Mouse (Mus musculus) heart, embryonic 16.5 days (tissue): ENCODE measurements around the gene Rnf41. TPM values are rescaled to one million over a fixed set of nuclear protein-coding genes. Genes with fewer than 3 reads are reported as not detected.

Experiments used
- ATAC-seq: fragments of 200-750 bp; cut with Nextera tagmentation; replicated peaks from 2 replicates; pipeline ENCODE4 v1.8.0; 2017; ENCODE audit warnings: moderate number of reproducible peaks; ENCODE audit not compliant: insufficient read depth, low FRiP score; ENCODE audit errors: extremely low read depth
- H3K27ac ChIP-seq: fragments of 300-500 bp; sonication (generic); 2 replicates; pipeline ENCODE4 v1.5.1; 2014; ENCODE audit warnings: mild to moderate bottlenecking, low read length, control low read depth, moderate library complexity
- H3K27me3 ChIP-seq: fragments of 300-500 bp; sonication (generic); 2 replicates; pipeline ENCODE4 v1.6.1; 2014; ENCODE audit warnings: low read length, mixed read lengths; ENCODE audit not compliant: control insufficient read depth, insufficient read depth
- H3K36me3 ChIP-seq: fragments of 300-500 bp; sonication (generic); 2 replicates; pipeline ENCODE4 v1.6.1; 2014; ENCODE audit not compliant: control insufficient read depth, insufficient read depth
- H3K4me1 ChIP-seq: fragments of 300-500 bp; sonication (generic); 2 replicates; pipeline ENCODE4 v1.6.1; 2014; ENCODE audit warnings: low read length, mixed read lengths; ENCODE audit not compliant: control insufficient read depth, insufficient read depth
- H3K4me2 ChIP-seq: fragments of 300-500 bp; sonication (generic); 2 replicates; pipeline ENCODE4 v1.6.1; 2014; ENCODE audit warnings: low read depth, mild to moderate bottlenecking, control low read depth, low read length
- H3K4me3 ChIP-seq: fragments of 300-500 bp; sonication (generic); 2 replicates; pipeline ENCODE4 v1.5.1; 2014; ENCODE audit warnings: mild to moderate bottlenecking, control low read depth, low read length
- H3K9ac ChIP-seq: fragments of 300-500 bp; sonication (generic); 2 replicates; pipeline ENCODE4 v1.6.1; 2014; ENCODE audit warnings: low read length, control low read depth
- H3K9me3 ChIP-seq: fragments of 300-500 bp; sonication (generic); replicated peaks from 2 replicates; pipeline ENCODE4 v1.6.1; 2016; ENCODE audit warnings: low read length; ENCODE audit not compliant: control insufficient read depth
- WGBS: fragments of 180-500 bp; shearing (Covaris S2); extraction: QIAGEN DNeasy Blood & Tissue Kit; methylation state at CpG from one replicate; pipeline ENCODE4 v1.1.7; 2014; 5-methylcytosine and 5-hydroxymethylcytosine counted together
- polyA plus RNA-seq: library from polyadenylated mRNA; unstranded; fragments of >200 nt; fragmentation: Nextera tagmentation; extraction: Ambion mirVana; gene quantifications from 2 replicates; pipeline ENCODE4 v1.2.1, GENCODE M21; 2015

Gene Rnf41
- polyA plus RNA-seq, 1 experiment from 2014 or later, result 29.9 TPM

- Histone ChIP-seq H3K4me1 (peaks cover 11% of the 10 kb centered on the region), H3K36me3 (peaks cover 15% of the 10 kb centered on the region), H3K27ac (peak within 1 kb of the TSS; percentile 96), H3K9ac (peak within 1 kb of the TSS; percentile 91), H3K4me3 (peak within 1 kb of the TSS; percentile 73), H3K27me3 (no peaks in the 10 kb centered on the region), H3K4me2 (peak within 1 kb of the TSS; percentile 84), H3K9me3 (no peaks in the 10 kb centered on the region)
- WGBS, result 0% methylated on average over 67 of the region's 86 CpGs
- peak; percentile 84 for ATAC-seq
These were observed 47.4 kb downstream of the Rnf41 start, which contains the start of gene Smarcc2 for GRCm38 (mm10) chr10:128458719-128459408. TSS of gene Smarcc2 (plus strand) at chr10:128459248.

GRCm38 (mm10) chr10:128459409-128460269, 48.2 kb downstream of the Rnf41 start:
- H3K4me1 ChIP-seq, result peaks cover 11% of the 10 kb centered on the region
- peak overlapping the region; percentile 96 for H3K27ac ChIP-seq
- no peaks in the 10 kb centered on the region for H3K27me3 ChIP-seq
- H3K36me3 ChIP-seq, result peaks cover 22% of the 10 kb centered on the region
- peak overlapping the region; percentile 73 for H3K4me3 ChIP-seq
- peak overlapping the region; percentile 84 for H3K4me2 ChIP-seq
- peak; percentile 59 for ATAC-seq
- H3K9ac ChIP-seq, result peak overlapping the region; percentile 91
- H3K9me3 ChIP-seq, result no peaks in the 10 kb centered on the region
- WGBS, result under 1% methylated on average over 39 of the region's 67 CpGs

GRCm38 (mm10) chr10:128460270-128460630, 48.8 kb downstream of the Rnf41 start:
- peak overlapping the region; percentile 84 for H3K4me2 ChIP-seq

DNA sequence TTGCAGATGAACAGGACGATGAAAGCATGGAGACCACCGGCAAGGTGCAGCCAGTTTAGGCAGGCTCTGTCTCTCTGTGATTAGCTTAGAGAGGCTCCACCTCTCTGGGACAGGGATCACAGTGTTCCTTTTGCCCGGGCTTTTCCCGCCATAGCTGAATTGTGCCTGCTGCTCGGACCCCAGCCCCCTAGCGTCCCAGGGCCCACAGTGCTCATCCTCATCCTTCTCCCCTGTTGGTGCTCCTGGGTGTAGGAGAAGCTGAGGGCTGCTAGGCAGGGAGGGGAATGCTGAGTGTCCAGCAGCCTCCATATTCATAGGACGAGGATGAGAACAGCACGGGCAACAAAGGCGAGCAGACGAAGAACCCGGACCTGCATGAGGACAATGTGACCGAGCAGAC, 62.9 kb downstream of the Rnf41 start:
- no peak for ATAC-seq
- Histone ChIP-seq H3K27ac (no peak overlapping the region), H3K4me3 (no peak overlapping the region), H3K4me2 (no peak overlapping the region), H3K27me3 (no peaks in the 10 kb centered on the region), H3K36me3 (peaks cover 57% of the 10 kb centered on the region), H3K9ac (no peak overlapping the region), H3K9me3 (no peaks in the 10 kb centered on the region), H3K4me1 (no peaks in the 10 kb centered on the region)
- 90% methylated on average over 12 of the region's 12 CpGs for WGBS

More at GRCm38 (mm10) chr10:128460270-128460630, 48.8 kb downstream of the Rnf41 start:
- no peak for ATAC-seq
- Histone ChIP-seq H3K27ac (peak overlapping the region; percentile 96), H3K4me1 (peaks cover 11% of the 10 kb centered on the region), H3K9ac (peak overlapping the region; percentile 91), H3K36me3 (peaks cover 26% of the 10 kb centered on the region), H3K4me3 (peak overlapping the region; percentile 73), H3K27me3 (no peaks in the 10 kb centered on the region), H3K9me3 (no peaks in the 10 kb centered on the region)
- 6% methylated on average over 5 of the region's 5 CpGs for WGBS

DNA sequence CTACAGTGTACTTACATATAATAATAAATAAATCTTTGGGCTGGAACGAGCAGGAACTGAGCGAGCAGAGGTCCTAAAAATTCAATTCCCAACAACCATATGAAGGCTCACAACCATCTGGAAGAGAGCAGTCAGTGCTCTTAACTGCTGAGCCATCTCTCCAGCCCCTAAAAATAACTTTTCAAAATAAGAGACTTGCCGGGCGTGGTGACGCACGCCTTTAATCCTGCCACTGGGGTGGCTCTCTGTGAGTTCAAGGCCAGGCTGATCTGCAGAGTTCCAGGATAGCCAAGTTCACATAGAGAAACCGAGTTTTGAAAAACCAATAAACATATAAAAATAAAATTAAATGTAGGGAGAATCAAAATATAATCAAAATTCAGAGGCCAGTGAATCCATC, 74.9 kb downstream of the Rnf41 start:
- Histone ChIP-seq H3K36me3 (peaks cover 84% of the 10 kb centered on the region), H3K4me1 (peaks cover 20% of the 10 kb centered on the region), H3K4me3 (no peak overlapping the region), H3K27ac (no peak overlapping the region), H3K27me3 (no peaks in the 10 kb centered on the region), H3K4me2 (no peak overlapping the region), H3K9me3 (no peaks in the 10 kb centered on the region), H3K9ac (no peak overlapping the region)
- WGBS, result 73% methylated on average over 7 of the region's 7 CpGs
- no peak for ATAC-seq

DNA sequence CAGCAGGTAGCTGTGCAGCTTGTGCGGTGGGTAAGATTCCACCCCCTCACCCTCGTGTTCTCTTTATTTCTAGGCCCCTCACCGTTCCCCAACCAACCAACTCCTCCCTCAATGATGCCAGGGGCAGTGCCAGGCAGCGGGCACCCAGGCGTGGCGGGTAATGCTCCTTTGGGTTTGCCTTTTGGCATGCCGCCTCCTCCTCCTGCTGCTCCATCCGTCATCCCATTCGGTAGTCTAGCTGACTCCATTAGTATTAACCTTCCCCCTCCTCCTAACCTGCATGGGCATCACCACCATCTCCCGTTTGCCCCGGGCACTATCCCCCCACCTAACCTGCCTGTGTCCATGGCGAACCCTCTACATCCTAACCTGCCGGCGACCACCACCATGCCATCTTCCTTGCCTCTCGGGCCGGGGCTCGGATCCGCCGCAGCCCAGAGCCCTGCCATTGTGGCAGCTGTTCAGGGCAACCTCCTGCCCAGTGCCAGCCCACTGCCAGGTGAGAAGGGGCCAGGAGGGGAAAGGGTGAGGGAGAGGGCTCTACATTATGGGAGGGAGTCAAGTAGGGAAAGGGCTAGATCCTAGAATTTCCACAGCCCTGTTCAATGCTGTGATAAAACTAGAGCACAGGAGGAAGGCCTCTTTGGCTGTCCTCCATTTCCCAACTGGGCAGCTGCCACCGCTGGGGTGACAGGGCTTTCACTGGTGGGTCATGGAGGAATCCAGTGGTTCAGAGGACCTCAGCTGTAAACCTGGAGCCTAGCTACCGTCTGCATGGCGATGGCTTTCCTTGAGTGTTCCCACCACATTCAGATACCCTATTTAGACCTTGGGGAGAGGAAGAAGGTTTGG, 76.6 kb downstream of the Rnf41 start:
- H3K4me2 ChIP-seq, result no peak overlapping the region
- H3K4me3 ChIP-seq, result no peak overlapping the region
- H3K36me3 ChIP-seq, result peaks cover 75% of the 10 kb centered on the region
- ATAC-seq, result no peak
- no peak overlapping the region for H3K9ac ChIP-seq
- H3K9me3 ChIP-seq, result no peaks in the 10 kb centered on the region
- WGBS, result 92% methylated on average over 22 of the region's 22 CpGs
- 0 out of 2 replicates have a peak overlapping the region, but pooled peaks have one; percentile 6 for H3K27ac ChIP-seq
- no peaks in the 10 kb centered on the region for H3K27me3 ChIP-seq
- H3K4me1 ChIP-seq, result peaks cover 26% of the 10 kb centered on the region

DNA sequence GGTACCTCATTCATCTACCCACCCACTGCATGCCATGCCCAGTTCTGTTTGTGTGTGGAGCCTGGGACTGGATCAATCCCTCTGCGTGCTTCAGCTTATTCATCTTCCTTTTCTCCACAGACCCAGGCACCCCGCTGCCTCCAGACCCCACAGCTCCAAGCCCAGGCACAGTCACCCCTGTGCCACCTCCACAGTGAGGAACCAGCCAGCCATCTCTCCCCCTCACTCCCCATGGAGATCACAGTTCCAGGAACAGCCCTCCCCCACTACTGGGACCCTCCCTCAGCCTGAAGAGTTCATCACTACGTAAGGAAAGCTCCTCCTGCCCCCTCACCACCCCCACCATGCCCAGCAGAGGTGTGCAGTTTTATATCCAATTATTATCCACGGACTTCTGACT, 77.3 kb downstream of the Rnf41 start:
- no peaks in the 10 kb centered on the region for H3K27me3 ChIP-seq
- WGBS, result 70% methylated on average over 4 of the region's 4 CpGs
- no peak overlapping the region for H3K4me3 ChIP-seq
- no peak overlapping the region for H3K9ac ChIP-seq
- H3K4me2 ChIP-seq, result no peak overlapping the region
- peaks cover 26% of the 10 kb centered on the region for H3K4me1 ChIP-seq
- H3K27ac ChIP-seq, result 0 out of 2 replicates have a peak overlapping the region, but pooled peaks have one; percentile 6
- H3K36me3 ChIP-seq, result peaks cover 68% of the 10 kb centered on the region
- H3K9me3 ChIP-seq, result no peaks in the 10 kb centered on the region
- ATAC-seq, result no peak

- H3K4me2 ChIP-seq, result no peak overlapping the region
These were observed 77.9 kb downstream of the Rnf41 start for GRCm38 (mm10) chr10:128489380-128489779.

More at GRCm38 (mm10) chr10:128489380-128489779, 77.9 kb downstream of the Rnf41 start:
- 47% methylated on average over 5 of the region's 5 CpGs for WGBS
- no peak for ATAC-seq
- H3K9me3 ChIP-seq, result no peaks in the 10 kb centered on the region
- peaks cover 26% of the 10 kb centered on the region for H3K4me1 ChIP-seq
- H3K27me3 ChIP-seq, result no peaks in the 10 kb centered on the region
- peak overlapping the region; percentile 99 for H3K27ac ChIP-seq
- H3K9ac ChIP-seq, result peak overlapping the region; percentile 9; the same call in 1 of the 2 replicates
- peaks cover 62% of the 10 kb centered on the region for H3K36me3 ChIP-seq
- no peak overlapping the region for H3K4me3 ChIP-seq
